Mouse (Mus musculus) B cell, adult 67 days (primary cell): ENCODE measurements around the gene Plpp6. TPM values are rescaled to one million over a fixed set of nuclear protein-coding genes. Genes with fewer than 3 reads are reported as not detected.

ENCODE experiments used
- total RNA-seq, 2 experiments: library from RNA; stranded (reverse); gene quantifications; 4 replicates each; pipeline ENCODE4 v1.2.4; 2023

The Plpp6 gene
- total RNA-seq = 10 to 100 TPM in 1 of 2 experiments, 1 to 10 TPM in 1; 9.8 to 10.8 TPM

DNA sequence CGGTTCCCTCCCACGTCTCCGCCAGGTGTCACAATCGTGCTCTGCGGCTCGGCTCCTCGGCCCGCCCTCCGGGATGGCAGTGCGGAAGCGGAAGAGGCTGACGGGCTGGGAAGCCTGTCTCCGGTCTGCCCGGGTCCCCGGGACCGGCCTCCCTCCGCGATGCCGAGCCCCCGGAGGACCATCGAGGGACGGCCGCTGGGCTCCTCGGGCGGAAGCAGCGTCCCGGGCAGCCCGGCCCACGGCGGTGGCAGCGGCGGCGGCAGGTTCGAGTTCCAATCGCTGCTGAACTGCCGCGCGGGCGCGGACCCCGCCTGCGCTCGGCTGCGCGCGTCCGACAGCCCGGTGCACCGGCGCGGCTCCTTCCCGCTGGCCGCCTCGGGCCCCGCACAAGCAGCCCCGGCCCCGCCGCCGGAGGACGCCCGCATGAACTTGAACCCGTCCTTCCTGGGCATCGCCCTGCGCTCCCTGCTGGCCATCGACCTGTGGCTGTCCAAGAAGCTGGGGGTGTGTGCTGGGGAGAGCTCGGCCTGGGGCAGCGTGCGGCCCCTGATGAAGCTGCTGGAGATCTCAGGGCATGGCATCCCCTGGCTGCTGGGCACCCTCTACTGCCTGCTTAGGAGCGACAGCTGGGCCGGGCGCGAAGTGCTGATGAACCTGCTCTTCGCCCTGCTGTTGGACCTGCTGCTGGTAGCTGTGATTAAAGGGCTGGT, at the start of gene Plpp6:
TSS of gene Plpp6 (plus strand) at position 112 of the 710 bp plus-strand sequence.

DNA sequence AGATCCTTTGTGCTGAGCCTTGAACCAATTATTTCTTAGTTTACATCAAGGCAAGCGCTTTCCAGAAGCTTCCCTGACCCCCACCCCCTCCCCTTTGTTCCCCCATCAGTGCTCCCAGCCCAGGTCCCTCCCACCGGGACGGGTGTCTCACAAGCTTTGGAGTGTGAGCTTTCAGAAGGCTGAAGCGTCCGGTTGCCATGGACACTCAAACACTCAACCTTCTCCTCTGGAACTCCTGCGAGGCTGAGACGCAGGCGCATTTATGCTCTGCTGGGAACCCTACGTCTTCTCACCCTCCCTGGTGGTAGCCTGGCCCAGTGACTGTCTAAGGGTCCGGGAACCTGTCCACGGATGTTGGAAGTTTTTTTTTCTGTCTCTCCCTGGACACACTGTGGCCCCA, 3.9 kb downstream of the Plpp6 start, which contains the start of gene 4430402I18Rik:
TSS of gene 4430402I18Rik (minus strand) at position 149 of the 400 bp plus-strand sequence.

DNA sequence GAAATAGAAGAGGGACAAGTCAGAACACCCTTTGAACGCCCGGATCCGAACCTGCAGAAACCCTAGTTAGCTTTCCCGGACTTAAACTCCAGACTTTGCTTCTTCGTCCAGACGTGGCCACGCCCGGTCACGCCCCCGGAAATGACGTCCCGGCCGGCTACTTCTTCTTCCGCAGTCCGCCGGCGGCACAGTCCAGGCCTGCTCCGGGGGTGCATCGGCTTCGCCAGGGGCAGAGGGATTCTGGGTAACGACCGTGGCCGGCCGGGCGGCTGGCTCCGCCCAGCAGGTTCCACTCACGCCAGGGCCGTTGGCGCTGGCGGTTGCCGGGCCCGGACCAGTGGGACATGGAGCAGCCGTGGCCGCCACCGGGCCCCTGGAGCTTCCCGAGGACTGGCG, 26.4 kb downstream of the Plpp6 start, which contains the start of gene Cdc37l1:
TSS of gene Cdc37l1 (plus strand) at position 159 of the 396 bp plus-strand sequence.

Other genes starting within 250 kb of the Plpp6 start
- under 1 TPM in 1 of 2 experiments, not detected in 1; 0.24 TPM for gene Slc1a1, start 128.9 kb upstream of the Plpp6 start, total RNA-seq
- 1 to 10 TPM in 1 of 2 experiments, not detected in 1; 5.7 TPM for gene 4430402I18Rik, start 3.8 kb downstream of the Plpp6 start, total RNA-seq
- gene Cdc37l1, start 26.4 kb downstream of the Plpp6 start, total RNA-seq = 10 to 100 TPM; 63.1 to 69.8 TPM
- gene Ak3, start 84.0 kb downstream of the Plpp6 start, total RNA-seq = 10 to 100 TPM; 18.6 to 23.1 TPM
- 10 to 100 TPM; 19.5 to 21.5 TPM for gene Rcl1, start 137.4 kb downstream of the Plpp6 start, total RNA-seq